Mouse (Mus musculus) limb, embryonic 13.5 days (tissue): ENCODE data around the gene Lcn2. TPM values are rescaled to one million over a fixed set of nuclear protein-coding genes. Genes with fewer than 3 reads are reported as not detected.

Experiments
- ATAC-seq: fragments of 200-750 bp; cut with Nextera tagmentation; 2 replicates; pipeline ENCODE4 v1.8.0; 2017; ENCODE audit warnings: low read depth, moderate number of reproducible peaks, moderate TSS enrichment; ENCODE audit not compliant: low FRiP score
- H3K27ac ChIP-seq: fragments of 300-500 bp; sonication (generic); 2 replicates; pipeline ENCODE4 v1.5.1; 2015; ENCODE audit warnings: inconsistent platforms, mild to moderate bottlenecking, moderate library complexity
- H3K27me3 ChIP-seq: fragments of 300-500 bp; sonication (generic); 2 replicates; pipeline ENCODE4 v1.6.1; 2015; ENCODE audit warnings: mild to moderate bottlenecking, inconsistent platforms
- H3K36me3 ChIP-seq: fragments of 300-500 bp; sonication (generic); 2 replicates; pipeline ENCODE4 v1.6.1; 2015; ENCODE audit warnings: inconsistent platforms, mild to moderate bottlenecking, moderate library complexity
- H3K4me1 ChIP-seq: fragments of 300-500 bp; sonication (generic); 2 replicates; pipeline ENCODE4 v1.6.1; 2015; ENCODE audit warnings: inconsistent platforms
- H3K4me2 ChIP-seq: fragments of 300-500 bp; sonication (generic); replicated peaks from 2 replicates; pipeline ENCODE4 v1.6.1; 2015; ENCODE audit warnings: inconsistent platforms, mild to moderate bottlenecking, moderate library complexity
- H3K4me3 ChIP-seq: fragments of 300-500 bp; sonication (generic); 2 replicates; pipeline ENCODE4 v1.5.1; 2015; ENCODE audit warnings: moderate library complexity, mild to moderate bottlenecking, inconsistent platforms
- H3K9ac ChIP-seq: fragments of 300-500 bp; sonication (generic); 2 replicates; pipeline ENCODE4 v1.6.1; 2015; ENCODE audit warnings: mild to moderate bottlenecking, inconsistent platforms
- H3K9me3 ChIP-seq: fragments of 300-500 bp; sonication (generic); 2 replicates; pipeline ENCODE4 v1.6.1; 2016; ENCODE audit warnings: inconsistent platforms
- WGBS: fragments of 180-500 bp; shearing (Covaris S2); methylation state at CpG from one replicate; pipeline ENCODE4 v1.1.7; 2015; 5-methylcytosine and 5-hydroxymethylcytosine counted together
- polyA plus RNA-seq: library from polyadenylated mRNA; unstranded; fragments of >200 nt; fragmentation: Nextera tagmentation; extraction: Ambion mirVana; gene quantifications from 2 replicates; pipeline ENCODE4 v1.2.1, GENCODE M21; 2015

Lcn2 gene
- polyA plus RNA-seq, 1 experiment from 2014 or later: 0.27 TPM

- H3K27me3 ChIP-seq: peaks cover 15% of the 10 kb centered on the region
- H3K27ac ChIP-seq: no peak overlapping the region
- H3K4me3 ChIP-seq: peak overlapping the region; percentile 38
- H3K9me3 ChIP-seq: no peaks in the 10 kb centered on the region
- ATAC-seq: peak; percentile 46
- peaks cover 18% of the 10 kb centered on the region for H3K36me3 ChIP-seq
- H3K4me2 ChIP-seq: peak overlapping the region; percentile 73
- 1% methylated on average over 24 of the region's 24 CpGs for WGBS
- H3K4me1 ChIP-seq: peaks cover 20% of the 10 kb centered on the region
- peak overlapping the region; percentile 60 for H3K9ac ChIP-seq
Observed at GRCm38 (mm10) chr2:32361437-32361836, 26.6 kb downstream of the Lcn2 start.

GRCm38 (mm10) chr2:32360741-32361140 lies 27.3 kb downstream of the Lcn2 start:
- peak overlapping the region; percentile 73 for H3K4me2 ChIP-seq
- H3K4me1 ChIP-seq: peaks cover 20% of the 10 kb centered on the region
- peak overlapping the region; percentile 60; the same call in 1 of the 2 replicates for H3K9ac ChIP-seq
- H3K4me3 ChIP-seq: peak overlapping the region; percentile 38
- peaks cover 15% of the 10 kb centered on the region for H3K27me3 ChIP-seq
- H3K9me3 ChIP-seq: no peaks in the 10 kb centered on the region
- WGBS: 4% methylated on average over 14 of the region's 14 CpGs
- H3K27ac ChIP-seq: no peak overlapping the region
- 0 out of 2 replicates have a peak, but pooled peaks have one; percentile 1 for ATAC-seq
- peaks cover 11% of the 10 kb centered on the region for H3K36me3 ChIP-seq

- no peak overlapping the region for H3K9ac ChIP-seq
- H3K9me3 ChIP-seq: no peaks in the 10 kb centered on the region
- no peak overlapping the region for H3K27ac ChIP-seq
- peaks cover 18% of the 10 kb centered on the region for H3K4me1 ChIP-seq
- no peaks in the 10 kb centered on the region for H3K36me3 ChIP-seq
- ATAC-seq: no peak
- H3K4me3 ChIP-seq: no peak overlapping the region
- peaks cover 15% of the 10 kb centered on the region for H3K27me3 ChIP-seq
- 67% methylated on average over 10 of the region's 10 CpGs for WGBS
- no peak overlapping the region for H3K4me2 ChIP-seq
Observed at GRCm38 (mm10) chr2:32358381-32358780, 29.7 kb downstream of the Lcn2 start.

- ATAC-seq: no peak
- Histone ChIP-seq H3K4me2 (no peak overlapping the region), H3K4me3 (no peak overlapping the region), H3K27ac (no peak overlapping the region), H3K36me3 (no peaks in the 10 kb centered on the region), H3K9ac (no peak overlapping the region), H3K27me3 (peaks cover 15% of the 10 kb centered on the region), H3K9me3 (no peaks in the 10 kb centered on the region), H3K4me1 (peaks cover 18% of the 10 kb centered on the region)
- WGBS: 67% methylated on average over 3 of the region's 3 CpGs
Observed at GRCm38 (mm10) chr2:32357710-32358109, 30.3 kb downstream of the Lcn2 start.

- H3K9me3 ChIP-seq: no peaks in the 10 kb centered on the region
- H3K4me1 ChIP-seq: peaks cover 24% of the 10 kb centered on the region
- no peak overlapping the region for H3K27ac ChIP-seq
- H3K27me3 ChIP-seq: peaks cover 6% of the 10 kb centered on the region
- WGBS: 71% methylated on average over 10 of the region's 10 CpGs
- no peak for ATAC-seq
- H3K4me3 ChIP-seq: no peak overlapping the region
- no peak overlapping the region for H3K4me2 ChIP-seq
- no peak overlapping the region for H3K9ac ChIP-seq
- no peaks in the 10 kb centered on the region for H3K36me3 ChIP-seq
Observed at GRCm38 (mm10) chr2:32356216-32356615, 31.8 kb downstream of the Lcn2 start.

- H3K9me3 ChIP-seq: no peaks in the 10 kb centered on the region
- H3K36me3 ChIP-seq: no peaks in the 10 kb centered on the region; the same call in 1 of the 2 replicates
- H3K4me3 ChIP-seq: no peak overlapping the region
- ATAC-seq: no peak
- no peak overlapping the region for H3K4me2 ChIP-seq
- peaks cover 3% of the 10 kb centered on the region; the same call in 1 of the 2 replicates for H3K27me3 ChIP-seq
- no peak overlapping the region for H3K27ac ChIP-seq
- 89% methylated on average over 3 of the region's 3 CpGs for WGBS
- H3K4me1 ChIP-seq: peaks cover 34% of the 10 kb centered on the region
- H3K9ac ChIP-seq: no peak overlapping the region
Observed at GRCm38 (mm10) chr2:32354336-32354895, 33.6 kb downstream of the Lcn2 start.

- Histone ChIP-seq H3K4me3 (no peak overlapping the region), H3K9me3 (no peaks in the 10 kb centered on the region), H3K4me1 (peaks cover 35% of the 10 kb centered on the region), H3K36me3 (peaks cover 3% of the 10 kb centered on the region; the same call in 1 of the 2 replicates), H3K4me2 (peak overlapping the region; percentile 90), H3K27me3 (peaks cover 3% of the 10 kb centered on the region; the same call in 1 of the 2 replicates), H3K9ac (no peak overlapping the region), H3K27ac (peak overlapping the region; percentile 28; the same call in 1 of the 2 replicates)
- no peak for ATAC-seq
- 58% methylated on average over 6 of the region's 6 CpGs for whole genome bisulfite sequencing
Observed at GRCm38 (mm10) chr2:32353836-32354235, 34.2 kb downstream of the Lcn2 start.

GRCm38 (mm10) chr2:32353007-32353542 lies 35.0 kb downstream of the Lcn2 start, which contains the start of gene Dnm1:
TSS of gene Dnm1 (minus strand) at chr2:32353338.
- H3K4me3 ChIP-seq: peak within 1 kb of the TSS; percentile 81
- H3K36me3 ChIP-seq: peaks cover 11% of the 10 kb centered on the region
- peak within 1 kb of the TSS; percentile 90 for H3K4me2 ChIP-seq
- under 1% methylated on average over 63 of the region's 63 CpGs for WGBS
- H3K9ac ChIP-seq: peak within 1 kb of the TSS; percentile 91
- no peaks in the 10 kb centered on the region for H3K9me3 ChIP-seq
- ATAC-seq: peak; percentile 75
- H3K27me3 ChIP-seq: peaks cover 3% of the 10 kb centered on the region; the same call in 1 of the 2 replicates
- peak within 1 kb of the TSS; percentile 94 for H3K27ac ChIP-seq
- peaks cover 35% of the 10 kb centered on the region for H3K4me1 ChIP-seq

GRCm38 (mm10) chr2:32352151-32353006 lies 35.7 kb downstream of the Lcn2 start, which contains the start of gene Ciz1:
TSS of gene Ciz1 (plus strand) at chr2:32352327.
- Histone ChIP-seq H3K4me3 (peak within 1 kb of the TSS; percentile 81), H3K4me2 (peak within 1 kb of the TSS; percentile 90), H3K27ac (peak within 1 kb of the TSS; percentile 94), H3K9me3 (no peaks in the 10 kb centered on the region), H3K4me1 (peaks cover 35% of the 10 kb centered on the region), H3K27me3 (no peaks in the 10 kb centered on the region), H3K36me3 (peaks cover 16% of the 10 kb centered on the region), H3K9ac (peak within 1 kb of the TSS; percentile 91)
- peak; percentile 54; the same call in 1 of the 2 replicates for ATAC-seq
- 0% methylated on average over 46 of the region's 52 CpGs for WGBS

GRCm38 (mm10) chr2:32351471-32351961 lies 36.5 kb downstream of the Lcn2 start:
- peaks cover 23% of the 10 kb centered on the region for H3K36me3 ChIP-seq
- peaks cover 35% of the 10 kb centered on the region for H3K4me1 ChIP-seq
- no peak for ATAC-seq
- no peaks in the 10 kb centered on the region for H3K9me3 ChIP-seq
- 49% methylated on average over 9 of the region's 9 CpGs for WGBS
- peak overlapping the region; percentile 81 for H3K27ac ChIP-seq
- peak overlapping the region; percentile 90 for H3K4me2 ChIP-seq
- no peaks in the 10 kb centered on the region for H3K27me3 ChIP-seq
- H3K9ac ChIP-seq: peak overlapping the region; percentile 91
- H3K4me3 ChIP-seq: peak overlapping the region; percentile 81

- Histone ChIP-seq H3K9me3 (no peaks in the 10 kb centered on the region), H3K27ac (no peak overlapping the region), H3K36me3 (peaks cover 28% of the 10 kb centered on the region), H3K4me3 (0 out of 2 replicates have a peak overlapping the region, but pooled peaks have one; percentile 81), H3K9ac (peak overlapping the region; percentile 91), H3K4me2 (peak overlapping the region; percentile 90), H3K4me1 (peaks cover 35% of the 10 kb centered on the region), H3K27me3 (no peaks in the 10 kb centered on the region)
- WGBS: 52% methylated on average over 13 of the region's 13 CpGs
- no peak for ATAC-seq
Observed at GRCm38 (mm10) chr2:32350471-32351051, 37.5 kb downstream of the Lcn2 start.
